Mouse (Mus musculus) thymus, adult 2 months (tissue): ENCODE results near the gene Zc3hav1.

Experiments used
- CTCF ChIP-seq: fragments of 200-500 bp; IDR thresholded peaks from 2 replicates; pipeline ENCODE4 v1.5.1; 2012; ENCODE audit warnings: mild to moderate bottlenecking, control low read depth, low read length, moderate library complexity, borderline replicate concordance; ENCODE audit not compliant: control insufficient read depth, poor library complexity, insufficient read depth; ENCODE audit errors: extremely low read depth
- POLR2A ChIP-seq: fragments of 200-500 bp; IDR thresholded peaks from 2 replicates; pipeline ENCODE4 v1.6.1; 2012; ENCODE audit warnings: mild to moderate bottlenecking, low read length, control low read depth, moderate library complexity; ENCODE audit not compliant: control insufficient read depth, poor library complexity, insufficient read depth; ENCODE audit errors: extremely low read depth

- no peak for TF ChIP-seq CTCF
- TF ChIP-seq POLR2A = no peak
Measured at GRCm38 (mm10) chr6:38339078-38339477, 15.3 kb downstream of the Zc3hav1 start.
